8 mouse cellular contexts compared by ENCODE assay signal in the genomic region with DNA sequence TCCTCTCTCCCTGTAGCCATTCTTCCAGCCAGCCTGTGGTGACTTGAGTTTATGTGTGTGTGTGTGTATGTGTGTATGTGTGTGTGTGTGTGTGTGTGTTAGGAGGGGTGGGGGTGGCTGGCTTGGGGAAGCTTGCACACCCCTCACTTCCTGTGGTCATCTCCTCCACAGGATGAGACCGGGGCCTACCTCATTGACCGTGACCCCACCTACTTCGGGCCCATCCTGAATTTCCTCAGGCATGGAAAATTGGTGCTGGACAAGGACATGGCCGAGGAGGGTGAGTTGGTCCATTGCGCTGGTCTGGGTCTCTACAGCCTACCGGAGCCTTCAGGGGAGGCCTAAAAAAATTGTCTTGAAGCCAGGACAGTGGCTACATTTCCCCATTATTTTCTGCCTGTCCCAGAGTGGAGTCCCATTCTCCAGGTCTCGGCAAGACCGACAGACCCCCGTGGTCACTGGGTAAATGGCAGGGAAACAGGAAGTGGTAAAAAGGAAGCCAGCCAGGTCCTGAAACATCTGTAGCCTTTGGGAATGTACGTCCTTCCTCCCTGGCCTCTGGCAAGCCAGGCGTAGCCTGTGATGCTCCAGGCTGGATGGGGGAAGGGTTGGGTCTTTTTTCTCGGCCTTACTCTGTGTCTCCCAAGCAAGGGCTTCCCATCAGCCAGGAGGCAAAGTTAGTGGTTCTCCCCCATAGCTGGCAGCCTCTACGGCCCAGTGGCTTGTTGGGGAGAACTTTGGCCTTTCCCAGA. TPM values are rescaled to one million over a fixed set of nuclear protein-coding genes. Genes with fewer than 3 reads are reported as not detected.
DNase-seq lines count a peak whose midpoint lies in the region; ATAC-seq and TF ChIP-seq lines count a peak whose summit lies in the region.
"Had no signal": no experiment of that assay in that cellular context is flagged by ENCODE, and none has a peak within 500 bp of the region (broad histone marks: within the 10 kb centered on the region; RNA-seq: fewer than 3 reads in every experiment).

No protein-coding gene starts in this region.

- intact Hi-C loops in heart, postnatal 10 days (cut with DNase I): loop anchor here (2.0 to 5.0 kb wide), 2 partner anchors 23 to 173 kb away; a partner anchor contains a TSS

- ATAC-seq in limb, embryonic 13.5 days (ENCODE audit: low FRiP score, low read depth): no peak

- H3K4me3 ChIP-seq in bone marrow macrophage, adult 2 months (ENCODE audit: insufficient read depth, low read length): peak overlapping the region; percentile 67; the same call in 1 of the 2 replicates
- peak overlapping the region; percentile 83 for H3K4me3 ChIP-seq in embryonic facial prominence, embryonic 10.5 days
- peak overlapping the region; percentile 82 for H3K4me3 ChIP-seq in limb, embryonic 13.5 days

- no peak for DNase-seq in embryonic facial prominence, embryonic 10.5 days (ENCODE audit: low spot score)
- DNase-seq in heart, postnatal 10 days: peak; percentile 47 to 57
- no peak for DNase-seq in urinary bladder, postnatal 25 days (ENCODE audit: low spot score)
- DNase-seq in gastrocnemius, adult 8-10 months (ENCODE audit: low spot score in 2 of 2): no peak
- DNase-seq in frontal cortex, postnatal 14 days (ENCODE audit: low spot score in 2 of 2): no peak

- WGBS in embryonic facial prominence, embryonic 10.5 days: 71% methylated on average over 13 of the region's 13 CpGs
- 72% methylated on average over 13 of the region's 13 CpGs for WGBS in limb, embryonic 13.5 days

- H3K4me1 ChIP-seq in bone marrow macrophage, adult 2 months (ENCODE audit: control insufficient read depth, insufficient read depth, low read length): peaks cover 15% of the 10 kb centered on the region
- H3K4me1 ChIP-seq in embryonic facial prominence, embryonic 10.5 days: peaks cover 61% of the 10 kb centered on the region
- H3K4me1 ChIP-seq in limb, embryonic 13.5 days: peaks cover 23% of the 10 kb centered on the region

- no peak for TF ChIP-seq CTCF in bone marrow macrophage, adult 2 months (IDR thresholded peaks at IDR 0.05; ENCODE audit: low read depth, low read length)

- 0 out of 2 replicates have a peak, but pooled peaks cover under 1% of the 10 kb centered on the region for H3K27me3 ChIP-seq in embryonic facial prominence, embryonic 10.5 days (replicated peaks; ENCODE audit: low read depth, poor library complexity, severe bottlenecking)
- H3K27me3 ChIP-seq in limb, embryonic 13.5 days: no peaks in the 10 kb centered on the region; the same call in 1 of the 2 replicates

- TF ChIP-seq POLR2A in bone marrow macrophage, adult 2 months (IDR thresholded peaks at IDR 0.05; ENCODE audit: borderline replicate concordance, low read depth, low read length): no peak

- no peak overlapping the region; the same call in 1 of the 2 replicates for H3K9ac ChIP-seq in limb, embryonic 13.5 days

- H3K27ac ChIP-seq in bone marrow macrophage, adult 2 months (ENCODE audit: insufficient read depth, low read depth, low read length): no peak overlapping the region
- peak overlapping the region; percentile 88; the same call in 1 of the 2 replicates for H3K27ac ChIP-seq in embryonic facial prominence, embryonic 10.5 days (replicated peaks)
- no peak overlapping the region; the same call in 1 of the 2 replicates for H3K27ac ChIP-seq in limb, embryonic 13.5 days

- H3K4me2 ChIP-seq in limb, embryonic 13.5 days (replicated peaks): peak overlapping the region; percentile 88

- H3K36me3 ChIP-seq in embryonic facial prominence, embryonic 10.5 days (replicated peaks): peaks cover 46% of the 10 kb centered on the region
- H3K36me3 ChIP-seq in limb, embryonic 13.5 days: peaks cover 44% of the 10 kb centered on the region

- H3K9me3 ChIP-seq in embryonic facial prominence, embryonic 10.5 days: no peaks in the 10 kb centered on the region
- no peaks in the 10 kb centered on the region for H3K9me3 ChIP-seq in limb, embryonic 13.5 days

RNA-seq across cellular contexts. Expression of a gene that starts 1.7 kb away (rescaled TPM):
- polyA plus RNA-seq in bone marrow macrophage, adult 2 months (2012; ENCODE audit: insufficient read depth, insufficient read length, missing spikeins): 4.8 and 5.3 TPM in 2 replicates
- 49.6 and 51.6 TPM in 2 replicates for polyA plus RNA-seq in embryonic facial prominence, embryonic 10.5 days (2016; fragmentation: Nextera tagmentation; extraction: Ambion mirVana)
- 10 to 100 TPM; 80.7 TPM for total RNA-seq in heart, postnatal 10 days (2021)
- 45.0 and 48.3 TPM in 2 replicates for polyA plus RNA-seq in limb, embryonic 13.5 days (2015; fragmentation: Nextera tagmentation; extraction: Ambion mirVana)
- total RNA-seq in gastrocnemius, adult 8-10 months (2022): 10 to 100 TPM in 1 of 4 experiments, 1 to 10 TPM in 3; 5.9 to 10.3 (median 8.2) TPM

RNA-seq across cellular contexts. Expression of a gene that starts 23.8 kb away (rescaled TPM):
- polyA plus RNA-seq in bone marrow macrophage, adult 2 months (2012; ENCODE audit: insufficient read depth, insufficient read length, missing spikeins): 19.2 and 21.6 TPM in 2 replicates
- 0.98 and 1.1 TPM in 2 replicates for polyA plus RNA-seq in embryonic facial prominence, embryonic 10.5 days (2016; fragmentation: Nextera tagmentation; extraction: Ambion mirVana)
- total RNA-seq in heart, postnatal 10 days (2021): 10 to 100 TPM; 26.0 to 26.3 TPM
- 1.6 TPM in 2 replicates for polyA plus RNA-seq in limb, embryonic 13.5 days (2015; fragmentation: Nextera tagmentation; extraction: Ambion mirVana)
- total RNA-seq in gastrocnemius, adult 8-10 months (2022): 10 to 100 TPM; 58.9 to 65.3 (median 59.7) TPM

RNA-seq across cellular contexts. Expression of a gene that starts 24.3 kb away (rescaled TPM):
- 1.4 and 2.1 TPM in 2 replicates for polyA plus RNA-seq in bone marrow macrophage, adult 2 months (2012; ENCODE audit: insufficient read depth, insufficient read length, missing spikeins)
- 10.4 and 12.7 TPM in 2 replicates for polyA plus RNA-seq in embryonic facial prominence, embryonic 10.5 days (2016; fragmentation: Nextera tagmentation; extraction: Ambion mirVana)
- 10 to 100 TPM; 14.4 to 16.4 TPM for total RNA-seq in heart, postnatal 10 days (2021)
- polyA plus RNA-seq in limb, embryonic 13.5 days (2015; fragmentation: Nextera tagmentation; extraction: Ambion mirVana): 5.6 and 7.3 TPM in 2 replicates
- 10 to 100 TPM; 19.1 to 25.8 (median 22.3) TPM for total RNA-seq in gastrocnemius, adult 8-10 months (2022)

RNA-seq across cellular contexts. Expression of a gene that starts 34.3 kb away (rescaled TPM):
- not detected in 2 replicates for polyA plus RNA-seq in bone marrow macrophage, adult 2 months (2012; ENCODE audit: insufficient read depth, insufficient read length, missing spikeins)
- polyA plus RNA-seq in embryonic facial prominence, embryonic 10.5 days (2016; fragmentation: Nextera tagmentation; extraction: Ambion mirVana): not detected in 2 replicates
- total RNA-seq in heart, postnatal 10 days (2021): not detected
- not detected in 2 replicates for polyA plus RNA-seq in limb, embryonic 13.5 days (2015; fragmentation: Nextera tagmentation; extraction: Ambion mirVana)
- not detected for total RNA-seq in gastrocnemius, adult 8-10 months (2022)
- total RNA-seq: gastrocnemius, postnatal 4 days had no signal

RNA-seq across cellular contexts. Expression of a gene that starts 38.4 kb away (rescaled TPM):
- not detected in 2 replicates for polyA plus RNA-seq in bone marrow macrophage, adult 2 months (2012; ENCODE audit: insufficient read depth, insufficient read length, missing spikeins)
- polyA plus RNA-seq in embryonic facial prominence, embryonic 10.5 days (2016; fragmentation: Nextera tagmentation; extraction: Ambion mirVana): 0.24 and 0.37 TPM in 2 replicates
- total RNA-seq in heart, postnatal 10 days (2021): under 1 TPM; 0.10 to 0.45 TPM
- 0.13 and 0.81 TPM in 2 replicates for polyA plus RNA-seq in limb, embryonic 13.5 days (2015; fragmentation: Nextera tagmentation; extraction: Ambion mirVana)
- under 1 TPM in 1 of 4 experiments, not detected in 3; 0.11 TPM for total RNA-seq in gastrocnemius, adult 8-10 months (2022)

Comparison
In these comparisons a context has a peak if more than half of its experiments do, and no peak if none do; other contexts are left out.
1. DNase-seq: peak in heart, postnatal 10 days (2 of 2); none in embryonic facial prominence, embryonic 10.5 days (single experiment), urinary bladder, postnatal 25 days (single experiment), gastrocnemius, adult 8-10 months (0 of 2) and frontal cortex, postnatal 14 days (0 of 2).
2. Peak in every context shown above with its lines, with median percentiles within 50 percentile points of each other: H3K4me3 ChIP-seq.